Mouse (Mus musculus): ENCODE data around the gene Frem1. TPM values are rescaled to one million over a fixed set of nuclear protein-coding genes. Genes with fewer than 3 reads are reported as not detected.

Frem1 gene
- total RNA-seq, 2 experiments from 2014 or later, result 2.0 to 2.5 TPM

GRCm38 (mm10) chr4:83040780-83041179 lies 11.4 kb downstream of the Frem1 start:
- DNase-seq (ENCODE audit: low spot score in 2 of 2), result no peak

GRCm38 (mm10) chr4:83032780-83033179 lies 19.4 kb downstream of the Frem1 start:
- no peak for DNase-seq (ENCODE audit: low spot score in 2 of 2)
- intact Hi-C loops (cut with DNase I), result no loop called here

More at GRCm38 (mm10) chr4:83040780-83041179, 11.4 kb downstream of the Frem1 start:
- intact Hi-C loops (cut with DNase I), result no loop called here

- DNase-seq (ENCODE audit: low spot score in 2 of 2), result no peak
- intact Hi-C loops (cut with DNase I), result no loop called here
Observed at GRCm38 (mm10) chr4:83031591-83031990, 20.5 kb downstream of the Frem1 start.

- intact Hi-C loops (cut with DNase I), result no loop called here
- peak in 1 of 2 experiments; percentile 39 for DNase-seq (ENCODE audit: low spot score in 2 of 2)
Observed at GRCm38 (mm10) chr4:83030097-83030496, 22.0 kb downstream of the Frem1 start.

GRCm38 (mm10) chr4:83020759-83021555 lies 31.2 kb downstream of the Frem1 start:
- DNase-seq (ENCODE audit: low spot score in 2 of 2), result no peak

GRCm38 (mm10) chr4:83018111-83019105 lies 33.7 kb downstream of the Frem1 start:
- intact Hi-C loops (cut with DNase I), result no loop called here
- DNase-seq (ENCODE audit: low spot score in 2 of 2), result no peak

More at GRCm38 (mm10) chr4:83020759-83021555, 31.2 kb downstream of the Frem1 start:
- intact Hi-C loops (cut with DNase I), result no loop called here

GRCm38 (mm10) chr4:83014538-83014937 lies 37.6 kb downstream of the Frem1 start:
- no peak for DNase-seq (ENCODE audit: low spot score in 2 of 2)
- intact Hi-C loops (cut with DNase I), result no loop called here

- DNase-seq (ENCODE audit: low spot score in 2 of 2), result no peak
- intact Hi-C loops (cut with DNase I), result no loop called here
Observed at GRCm38 (mm10) chr4:83004086-83004485, 48.1 kb downstream of the Frem1 start.

GRCm38 (mm10) chr4:82992042-82992441 lies 60.1 kb downstream of the Frem1 start:
- DNase-seq (ENCODE audit: low spot score in 2 of 2), result no peak
- intact Hi-C loops (cut with DNase I), result no loop called here

- no peak for DNase-seq (ENCODE audit: low spot score in 2 of 2)
- intact Hi-C loops (cut with DNase I), result no loop called here
Observed at GRCm38 (mm10) chr4:82990973-82991695, 61.0 kb downstream of the Frem1 start.

- intact Hi-C loops (cut with DNase I), result no loop called here
- no peak for DNase-seq (ENCODE audit: low spot score in 2 of 2)
Observed at GRCm38 (mm10) chr4:82972381-82972780, 79.8 kb downstream of the Frem1 start.

- intact Hi-C loops (cut with DNase I), result no loop called here
- peak in 1 of 2 experiments; percentile 74 for DNase-seq (ENCODE audit: low spot score in 2 of 2)
Observed at GRCm38 (mm10) chr4:82970901-82971648, 81.1 kb downstream of the Frem1 start.

- DNase-seq (ENCODE audit: low spot score in 2 of 2), result no peak
- intact Hi-C loops (cut with DNase I), result no loop called here
Observed at GRCm38 (mm10) chr4:82961024-82961423, 91.1 kb downstream of the Frem1 start.

- intact Hi-C loops (cut with DNase I), result no loop called here
- DNase-seq (ENCODE audit: low spot score in 2 of 2), result peak in 1 of 2 experiments; percentile 50
Observed at GRCm38 (mm10) chr4:82957827-82958538, 94.2 kb downstream of the Frem1 start.

GRCm38 (mm10) chr4:82953992-82954391 lies 98.1 kb downstream of the Frem1 start:
- DNase-seq (ENCODE audit: low spot score in 2 of 2), result no peak
- intact Hi-C loops (cut with DNase I), result no loop called here

GRCm38 (mm10) chr4:82949511-82949910 lies 102.6 kb downstream of the Frem1 start:
- no peak for DNase-seq (ENCODE audit: low spot score in 2 of 2)
- intact Hi-C loops (cut with DNase I), result loop anchor here (5.0 kb wide), 1 partner anchor 228 kb away; no protein-coding TSS in a partner anchor

GRCm38 (mm10) chr4:82946721-82947120 lies 105.4 kb downstream of the Frem1 start:
- intact Hi-C loops (cut with DNase I), result loop anchor here (5.0 kb wide), 1 partner anchor 231 kb away; no protein-coding TSS in a partner anchor
- DNase-seq (ENCODE audit: low spot score in 2 of 2), result peak in 1 of 2 experiments; percentile 51

GRCm38 (mm10) chr4:82946276-82946612 lies 105.9 kb downstream of the Frem1 start:
- intact Hi-C loops (cut with DNase I), result loop anchor here (5.0 kb wide), 1 partner anchor 231 kb away; no protein-coding TSS in a partner anchor
- DNase-seq (ENCODE audit: low spot score in 2 of 2), result peak; percentile 47 to 79

Measured in left cerebral cortex, postnatal 25 days (tissue).